Mouse (Mus musculus): ENCODE measurements at regions not wholly inside any gene's neighbourhood (a gene's known extent, or its start where the extent isn't known, plus 50 kb on each side); places are given as distances from the start of the nearest gene placed in this dataset.
"Not testable (repeated sequence)": the region's sequence is repeated elsewhere in the genome, so short reads cannot be mapped to it uniquely, and the experiment has no call there.

DNA sequence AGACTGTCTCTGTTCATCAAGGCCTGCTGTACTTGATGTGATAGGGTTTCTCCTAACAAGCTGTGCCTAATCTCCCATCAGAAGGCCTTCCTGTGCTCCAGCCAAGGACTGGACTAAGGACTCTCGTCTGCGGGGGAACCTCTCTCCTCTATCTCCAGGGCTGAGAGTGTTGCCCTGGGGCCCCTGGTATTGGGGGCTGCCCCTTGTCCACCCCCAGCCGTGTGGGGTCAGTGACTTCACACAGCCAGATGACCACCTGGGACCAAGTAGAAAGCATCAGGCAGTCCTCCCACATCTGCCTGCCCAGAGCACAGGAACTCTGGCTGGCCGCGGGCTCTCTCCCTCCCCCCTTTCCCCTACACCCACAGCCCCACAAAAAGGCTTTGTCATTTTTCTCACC, 651.5 kb upstream of the Kif2b start:
- H3K27me3 ChIP-seq, result no peaks in the 10 kb centered on the region
- no peaks in the 10 kb centered on the region for H3K36me3 ChIP-seq
- no peak overlapping the region for H3K4me2 ChIP-seq (replicated peaks)
- WGBS, result 68% methylated on average over 5 of the region's 5 CpGs
- no peak overlapping the region for H3K4me3 ChIP-seq
- ATAC-seq (replicated peaks), result no peak
- no peak overlapping the region for H3K27ac ChIP-seq (replicated peaks)
- no peaks in the 10 kb centered on the region for H3K9me3 ChIP-seq
- no peaks in the 10 kb centered on the region for H3K4me1 ChIP-seq
- H3K9ac ChIP-seq (replicated peaks), result no peak overlapping the region

DNA sequence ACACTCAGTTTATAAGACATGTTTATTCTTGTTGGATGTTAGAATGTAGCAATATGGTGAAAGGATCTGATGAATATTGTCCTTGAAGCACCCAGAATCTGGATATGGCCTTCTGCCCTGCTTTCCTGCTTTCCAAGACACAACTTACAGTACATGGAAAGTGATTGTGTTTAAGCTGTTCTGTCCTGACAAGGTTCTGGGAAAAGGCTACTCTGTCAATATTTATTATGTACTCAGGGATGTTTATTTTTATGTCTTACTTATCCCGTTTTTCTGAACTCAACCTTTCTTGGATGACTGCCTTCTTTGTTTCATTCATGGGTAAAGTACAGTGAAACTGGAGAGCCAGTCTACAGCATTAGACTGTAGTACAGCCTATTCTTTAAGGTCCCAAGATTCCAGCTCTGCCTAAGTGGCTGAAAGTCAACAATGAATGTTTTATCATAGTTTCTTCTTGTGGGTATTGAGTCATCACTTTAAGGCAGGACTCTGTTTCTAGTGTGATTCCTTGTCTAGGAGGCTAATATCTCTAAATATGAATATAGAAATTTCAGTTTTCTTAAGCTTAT, 631.7 kb upstream of the Kif2b start:
- ATAC-seq (replicated peaks), result no peak
- Histone ChIP-seq H3K9ac (replicated peaks) (no peak overlapping the region), H3K9me3 (no peaks in the 10 kb centered on the region), H3K4me2 (replicated peaks) (no peak overlapping the region), H3K27me3 (no peaks in the 10 kb centered on the region), H3K27ac (replicated peaks) (no peak overlapping the region), H3K4me1 (no peaks in the 10 kb centered on the region), H3K36me3 (no peaks in the 10 kb centered on the region), H3K4me3 (no peak overlapping the region)
- WGBS, result 46% methylated on average over 1 of the region's 1 CpGs

DNA sequence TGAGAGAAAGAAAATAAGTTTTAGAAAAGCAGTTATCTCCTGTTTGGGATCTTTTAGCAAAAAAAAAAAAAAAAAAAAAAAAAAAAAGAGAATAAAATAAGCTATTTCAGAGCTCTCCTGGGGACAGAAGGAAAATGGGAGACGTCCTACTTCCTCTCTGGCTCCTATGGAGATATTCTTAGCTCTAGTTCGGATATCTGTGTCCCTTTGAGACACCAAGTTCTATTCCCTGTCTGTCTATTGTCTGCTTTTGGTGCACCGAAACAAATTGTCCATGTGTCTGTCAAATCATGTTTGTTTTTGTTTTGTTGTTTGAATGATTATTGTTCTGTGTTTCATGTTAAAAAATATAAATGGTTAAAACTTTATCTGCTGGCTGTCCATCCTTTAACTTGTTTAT, 601.0 kb upstream of the Kif2b start:
- H3K9me3 ChIP-seq; ATAC-seq (replicated peaks); H3K27ac ChIP-seq (replicated peaks); H3K9ac ChIP-seq (replicated peaks); H3K36me3 ChIP-seq; H3K4me1 ChIP-seq; H3K4me2 ChIP-seq (replicated peaks); H3K27me3 ChIP-seq; H3K4me3 ChIP-seq: not testable (repeated sequence)
- WGBS, result 68% methylated on average over 3 of the region's 3 CpGs

DNA sequence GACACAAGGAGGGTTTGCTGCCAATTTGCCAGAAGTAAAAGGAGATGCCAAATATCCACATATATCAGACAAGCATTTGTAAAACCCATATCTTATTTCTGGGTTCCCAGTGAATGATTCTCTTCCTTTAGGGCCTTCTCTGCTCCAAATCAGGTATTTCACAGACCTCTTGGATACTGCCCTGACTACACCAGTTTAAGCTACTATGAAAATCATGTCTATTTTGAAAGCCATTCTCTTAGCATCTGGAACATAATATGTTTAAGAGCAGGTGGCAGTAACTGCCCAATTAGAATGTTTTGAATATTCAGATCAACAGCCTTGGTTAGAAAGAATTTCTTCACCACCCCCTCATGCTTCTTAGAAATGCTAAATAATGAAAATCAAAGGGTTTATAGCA, 575.8 kb upstream of the Kif2b start:
- no peak overlapping the region for H3K4me3 ChIP-seq
- no peak overlapping the region for H3K4me2 ChIP-seq (replicated peaks)
- H3K36me3 ChIP-seq, result no peaks in the 10 kb centered on the region
- H3K9me3 ChIP-seq, result no peaks in the 10 kb centered on the region
- H3K27me3 ChIP-seq, result no peaks in the 10 kb centered on the region
- 0 out of 2 replicates have a peak, but pooled peaks cover 12% of the 10 kb centered on the region for H3K4me1 ChIP-seq
- no peak overlapping the region for H3K9ac ChIP-seq (replicated peaks)
- ATAC-seq (replicated peaks), result peak; percentile 58
- no peak overlapping the region for H3K27ac ChIP-seq (replicated peaks)

DNA sequence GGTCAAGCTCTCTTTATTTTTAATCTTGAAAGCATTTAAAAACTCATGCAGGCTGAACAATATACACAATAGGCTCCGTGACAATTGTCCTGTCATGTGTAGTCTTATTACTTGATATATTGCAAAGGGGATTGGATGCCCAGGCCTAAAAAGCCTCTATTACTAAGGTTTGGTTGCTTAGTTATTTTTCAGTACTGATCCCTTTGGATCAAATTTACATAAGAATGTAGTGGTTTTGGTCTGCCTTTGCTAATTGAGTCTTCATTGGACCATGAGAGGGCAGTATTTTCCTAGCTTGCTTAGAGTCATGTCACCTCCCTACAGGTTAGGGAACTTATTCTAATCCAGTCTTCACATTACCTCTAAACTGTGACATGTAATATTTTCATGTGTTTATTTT, 558.3 kb upstream of the Kif2b start:
- Histone ChIP-seq H3K4me3 (no peak overlapping the region), H3K4me1 (0 out of 2 replicates have a peak, but pooled peaks cover 8% of the 10 kb centered on the region), H3K27ac (replicated peaks) (no peak overlapping the region), H3K4me2 (replicated peaks) (no peak overlapping the region), H3K9me3 (no peaks in the 10 kb centered on the region), H3K36me3 (no peaks in the 10 kb centered on the region), H3K9ac (replicated peaks) (no peak overlapping the region), H3K27me3 (no peaks in the 10 kb centered on the region)
- WGBS, result 17% methylated on average over 1 of the region's 1 CpGs
- peak; percentile 57; the same call in 1 of the 2 replicates for ATAC-seq (replicated peaks)

DNA sequence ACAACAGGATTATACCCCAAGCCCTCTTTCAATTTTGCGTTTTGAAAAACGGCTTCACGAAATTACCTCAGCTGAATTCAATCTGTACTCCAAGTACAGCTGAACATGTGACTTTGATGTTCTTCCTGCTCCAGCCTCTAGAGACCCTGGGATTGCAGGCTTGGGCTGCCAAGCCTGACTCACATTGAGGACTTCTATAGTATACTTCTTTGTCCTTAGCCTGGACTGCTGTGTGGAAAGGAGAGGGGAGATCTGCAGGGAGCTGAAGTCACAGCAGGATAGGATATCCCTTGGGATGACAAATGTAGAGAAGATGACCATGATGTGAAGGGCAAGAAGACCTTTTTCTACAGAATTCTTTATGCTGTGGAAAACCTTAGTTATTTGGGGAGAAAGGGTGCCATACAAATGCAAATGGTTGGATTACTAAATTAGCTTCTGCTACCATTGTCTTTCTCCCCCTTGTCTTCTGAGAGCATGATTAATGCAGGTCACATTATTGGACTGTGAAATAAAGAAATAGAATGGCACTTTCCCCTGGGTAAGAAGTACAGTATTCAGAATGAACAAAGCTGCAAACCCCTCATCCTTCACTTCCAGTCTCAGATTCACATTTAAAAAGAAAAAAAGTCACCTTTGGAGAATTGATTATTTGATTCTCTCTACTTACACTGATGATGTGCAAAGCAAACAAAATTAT, 557.7 kb upstream of the Kif2b start:
- H3K9me3 ChIP-seq, result no peaks in the 10 kb centered on the region
- no peak overlapping the region for H3K4me3 ChIP-seq
- H3K36me3 ChIP-seq, result no peaks in the 10 kb centered on the region
- H3K27ac ChIP-seq (replicated peaks), result no peak overlapping the region
- H3K4me1 ChIP-seq, result 0 out of 2 replicates have a peak, but pooled peaks cover 8% of the 10 kb centered on the region
- 14% methylated on average over 3 of the region's 3 CpGs for WGBS
- no peak overlapping the region for H3K4me2 ChIP-seq (replicated peaks)
- H3K27me3 ChIP-seq, result no peaks in the 10 kb centered on the region
- ATAC-seq (replicated peaks), result peak; percentile 82
- H3K9ac ChIP-seq (replicated peaks), result no peak overlapping the region

DNA sequence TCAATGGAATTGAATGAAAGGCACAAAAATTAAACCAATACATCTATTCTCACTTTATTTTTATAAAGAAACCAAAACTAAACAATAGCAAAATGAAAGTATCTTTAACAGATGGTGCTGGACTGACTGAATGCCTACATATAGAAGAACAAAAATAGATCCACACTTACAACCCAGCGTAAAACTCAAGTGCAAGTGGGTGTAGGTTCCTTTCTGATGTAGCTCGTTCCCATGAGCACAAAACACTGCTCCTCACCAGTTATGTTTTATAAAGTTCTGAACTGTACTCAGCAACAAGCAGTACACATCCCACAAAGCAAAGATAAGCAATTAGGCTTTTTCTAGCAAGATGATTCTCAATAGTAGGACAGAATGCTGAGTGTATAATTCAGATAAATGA, 507.4 kb upstream of the Kif2b start:
- H3K4me1 ChIP-seq, result no peaks in the 10 kb centered on the region
- H3K4me3 ChIP-seq, result no peak overlapping the region
- H3K9me3 ChIP-seq, result no peaks in the 10 kb centered on the region
- no peak overlapping the region for H3K9ac ChIP-seq (replicated peaks)
- ATAC-seq (replicated peaks), result no peak
- WGBS, result 83% methylated on average over 2 of the region's 2 CpGs
- H3K4me2 ChIP-seq (replicated peaks), result no peak overlapping the region
- H3K27me3 ChIP-seq, result no peaks in the 10 kb centered on the region
- no peak overlapping the region for H3K27ac ChIP-seq (replicated peaks)
- H3K36me3 ChIP-seq, result no peaks in the 10 kb centered on the region

DNA sequence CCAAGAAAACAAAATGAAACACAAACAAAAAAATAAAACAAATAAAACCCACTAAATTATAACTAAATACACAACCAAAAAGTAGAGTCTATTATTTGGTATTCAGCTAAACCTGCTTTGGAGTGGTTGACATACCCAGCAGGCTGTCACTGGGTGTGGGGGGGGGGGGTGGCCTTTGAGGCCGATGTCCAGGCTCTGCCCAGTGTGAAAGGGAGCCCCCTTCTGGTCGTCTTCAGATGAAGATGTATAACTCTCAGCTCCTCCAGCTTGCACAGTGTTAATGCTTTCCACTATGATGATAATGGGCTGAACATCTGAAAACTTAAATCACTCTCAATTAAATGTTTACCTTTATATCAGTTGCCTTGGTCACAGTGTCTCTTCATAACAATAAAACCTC, 464.3 kb upstream of the Kif2b start:
- Histone ChIP-seq H3K4me1 (no peaks in the 10 kb centered on the region), H3K27me3 (no peaks in the 10 kb centered on the region), H3K4me2 (replicated peaks) (no peak overlapping the region), H3K27ac (replicated peaks) (no peak overlapping the region), H3K9me3 (no peaks in the 10 kb centered on the region), H3K9ac (replicated peaks) (no peak overlapping the region), H3K36me3 (no peaks in the 10 kb centered on the region), H3K4me3 (no peak overlapping the region)
- 9% methylated on average over 2 of the region's 2 CpGs for WGBS
- ATAC-seq (replicated peaks), result no peak

DNA sequence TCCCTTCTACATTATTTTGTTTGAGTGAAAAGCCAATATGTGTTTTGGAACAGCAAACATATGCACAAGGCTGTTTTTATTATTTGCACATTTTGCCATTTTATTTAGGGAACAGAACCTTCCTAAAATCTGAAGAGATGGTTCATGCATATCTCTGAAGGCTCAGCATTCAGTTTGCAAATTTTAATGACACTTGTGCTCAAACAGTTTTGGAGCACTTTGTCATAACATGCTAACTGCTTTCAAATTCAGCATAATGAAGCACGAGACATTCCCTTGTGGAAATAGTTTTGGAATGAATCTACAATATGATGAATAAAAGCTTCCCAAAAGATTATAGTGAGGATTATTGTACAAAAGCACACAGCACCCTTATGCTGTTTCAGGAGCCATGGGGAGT, 462.8 kb upstream of the Kif2b start:
- Histone ChIP-seq H3K27ac (replicated peaks) (no peak overlapping the region), H3K4me1 (no peaks in the 10 kb centered on the region), H3K27me3 (no peaks in the 10 kb centered on the region), H3K9me3 (no peaks in the 10 kb centered on the region), H3K4me2 (replicated peaks) (no peak overlapping the region), H3K9ac (replicated peaks) (no peak overlapping the region), H3K36me3 (no peaks in the 10 kb centered on the region), H3K4me3 (no peak overlapping the region)
- 59% methylated on average over 1 of the region's 1 CpGs for WGBS
- ATAC-seq (replicated peaks), result no peak; the same call in 1 of the 2 replicates

DNA sequence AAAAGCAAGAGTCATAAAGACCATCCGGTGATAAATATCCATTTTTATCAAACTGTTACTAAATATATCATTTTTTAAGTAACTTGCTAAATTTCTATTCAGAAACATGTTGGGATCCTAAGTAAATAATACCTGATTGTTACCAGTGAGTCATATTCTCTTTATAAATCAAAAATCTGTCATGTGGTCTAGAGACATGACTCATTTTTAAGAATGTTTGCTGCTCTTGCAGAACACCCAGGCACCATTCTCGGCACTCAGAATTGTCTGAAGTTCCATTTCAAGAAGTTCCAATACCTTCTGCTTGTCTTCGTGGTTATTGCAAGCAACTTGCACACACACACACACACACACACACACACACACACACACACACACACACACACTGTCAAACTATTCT, 441.1 kb upstream of the Kif2b start:
- no peaks in the 10 kb centered on the region for H3K27me3 ChIP-seq
- no peak overlapping the region for H3K4me3 ChIP-seq
- H3K4me2 ChIP-seq (replicated peaks), result no peak overlapping the region
- no peaks in the 10 kb centered on the region for H3K36me3 ChIP-seq
- no peak overlapping the region for H3K9ac ChIP-seq (replicated peaks)
- H3K9me3 ChIP-seq, result no peaks in the 10 kb centered on the region
- 79% methylated on average over 3 of the region's 3 CpGs for WGBS
- no peaks in the 10 kb centered on the region for H3K4me1 ChIP-seq
- no peak overlapping the region for H3K27ac ChIP-seq (replicated peaks)
- ATAC-seq (replicated peaks), result no peak

DNA sequence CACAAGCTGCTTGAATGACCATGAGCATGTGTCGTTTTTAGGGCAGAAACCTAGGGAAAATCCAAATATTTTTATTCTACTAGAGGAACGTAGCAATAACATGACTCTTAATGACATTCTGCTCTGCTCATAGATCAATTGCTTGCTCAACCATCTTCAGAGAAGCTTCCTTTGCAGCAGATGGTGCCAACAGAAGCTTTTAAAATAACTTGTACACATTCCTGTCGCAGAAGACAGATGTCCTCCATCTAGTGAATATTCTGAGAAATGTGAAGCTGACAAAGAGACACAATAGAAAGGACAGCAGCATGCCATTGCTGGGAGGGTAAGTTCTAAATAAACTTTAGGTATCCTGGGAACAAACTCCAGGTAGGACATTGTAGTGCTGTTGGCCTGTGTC, 433.9 kb upstream of the Kif2b start:
- Histone ChIP-seq H3K27me3 (no peaks in the 10 kb centered on the region), H3K27ac (replicated peaks) (no peak overlapping the region), H3K36me3 (no peaks in the 10 kb centered on the region), H3K9ac (replicated peaks) (no peak overlapping the region), H3K9me3 (no peaks in the 10 kb centered on the region), H3K4me1 (no peaks in the 10 kb centered on the region), H3K4me2 (replicated peaks) (no peak overlapping the region), H3K4me3 (no peak overlapping the region)
- 81% methylated on average over 3 of the region's 3 CpGs for WGBS
- no peak for ATAC-seq (replicated peaks)

DNA sequence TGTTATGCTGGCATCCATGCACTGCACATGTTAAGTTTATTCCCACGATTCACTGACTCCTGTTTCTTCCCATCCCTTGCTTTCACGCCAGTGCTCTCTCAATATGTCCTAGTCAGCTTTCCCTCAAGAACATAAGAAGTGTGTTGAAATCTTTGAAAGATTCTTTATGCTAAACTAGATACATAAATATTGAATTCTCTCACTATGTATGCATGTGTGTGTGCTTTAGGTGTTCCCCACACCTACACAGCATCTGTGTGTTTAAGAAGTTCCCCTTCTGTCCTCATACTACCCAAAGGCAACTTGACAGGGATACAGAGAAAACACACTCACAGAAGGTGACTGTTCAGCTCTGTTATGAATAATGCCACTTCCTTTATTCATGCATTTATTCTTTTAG, 418.2 kb upstream of the Kif2b start:
- WGBS, result 88% methylated on average over 2 of the region's 2 CpGs
- H3K4me1 ChIP-seq, result no peaks in the 10 kb centered on the region
- no peak overlapping the region for H3K4me2 ChIP-seq (replicated peaks)

DNA sequence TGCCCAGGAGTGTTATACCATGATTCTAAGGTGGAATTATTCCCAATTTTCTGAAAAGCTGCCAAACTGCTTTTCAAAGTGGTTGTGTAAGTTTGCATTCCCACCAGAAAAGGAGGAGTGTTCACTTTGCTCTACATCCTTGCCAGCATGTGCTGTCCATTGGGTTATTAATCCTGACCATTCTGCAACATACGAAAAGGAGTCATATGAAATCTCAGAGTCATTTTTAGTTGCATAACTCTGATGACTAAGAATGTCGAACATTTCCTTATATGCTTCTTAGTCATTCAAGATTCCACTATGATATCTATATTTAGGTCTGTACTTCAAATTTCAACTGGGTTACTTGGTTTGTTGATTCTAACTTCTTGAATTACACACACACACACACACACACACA, 392.2 kb upstream of the Kif2b start:
- Histone ChIP-seq H3K4me2 (replicated peaks) (no peak overlapping the region), H3K4me1 (no peaks in the 10 kb centered on the region), H3K27me3 (no peaks in the 10 kb centered on the region), H3K27ac (replicated peaks) (no peak overlapping the region), H3K9ac (replicated peaks) (no peak overlapping the region), H3K36me3 (no peaks in the 10 kb centered on the region), H3K4me3 (no peak overlapping the region), H3K9me3 (no peaks in the 10 kb centered on the region)
- WGBS, result 94% methylated on average over 2 of the region's 2 CpGs
- no peak for ATAC-seq (replicated peaks)

More for the DNA sequence above, 418.2 kb upstream of the Kif2b start:
- H3K27ac ChIP-seq (replicated peaks), result no peak overlapping the region
- H3K36me3 ChIP-seq, result no peaks in the 10 kb centered on the region
- H3K4me3 ChIP-seq, result no peak overlapping the region
- H3K27me3 ChIP-seq, result no peaks in the 10 kb centered on the region
- no peak for ATAC-seq (replicated peaks)
- H3K9me3 ChIP-seq, result no peaks in the 10 kb centered on the region
- no peak overlapping the region for H3K9ac ChIP-seq (replicated peaks)
